Mouse (Mus musculus): ENCODE measurements around the gene Krit1. TPM values are rescaled to one million over a fixed set of nuclear protein-coding genes. Genes with fewer than 3 reads are reported as not detected.
A peak's percentile ranks its signal among the peaks of the same experiment; 100 is the strongest.

Gene Krit1
- total and polyA plus RNA-seq, 3 experiments = 9.0 to 30.9 (median 28.4) TPM

- no peak for DNase-seq
- Histone ChIP-seq H3K36me3 (ENCODE audit: control insufficient read depth, insufficient read depth, low read length) (peaks cover 4% of the 10 kb centered on the region), H3K27ac (no peak overlapping the region), H3K4me3 (no peak overlapping the region), H3K4me1 (ENCODE audit: control insufficient read depth, insufficient read depth, low read length) (peaks cover 2% of the 10 kb centered on the region; the same call in 1 of the 2 replicates), H3K9ac (ENCODE audit: low read depth, low read length) (no peak overlapping the region), H3K79me2 (replicated peaks; ENCODE audit: control insufficient read depth, insufficient read depth, low read length) (no peaks in the 10 kb centered on the region), H3K27me3 (ENCODE audit: control insufficient read depth, insufficient read depth, low read length) (no peaks in the 10 kb centered on the region)
- WGBS = 67% methylated on average over 4 of the region's 4 CpGs
- TF ChIP-seq CTCF (IDR thresholded peaks at IDR 0.05) = no peak
- intact Hi-C loops (cut with DNase I) = no loop called here
Measured at GRCm38 (mm10) chr5:3800881-3801280, 2.1 kb upstream of the Krit1 start.

- WGBS = 6% methylated on average over 18 of the region's 18 CpGs
- peaks cover 2% of the 10 kb centered on the region; the same call in 1 of the 2 replicates for H3K4me1 ChIP-seq (ENCODE audit: control insufficient read depth, insufficient read depth, low read length)
- H3K79me2 ChIP-seq (replicated peaks; ENCODE audit: control insufficient read depth, insufficient read depth, low read length) = no peaks in the 10 kb centered on the region
- H3K27me3 ChIP-seq (ENCODE audit: control insufficient read depth, insufficient read depth, low read length) = no peaks in the 10 kb centered on the region
- intact Hi-C loops (cut with DNase I) = loop anchor here (2.0 kb wide), 2 partner anchors 69 to 155 kb away; no protein-coding TSS in a partner anchor
- peak overlapping the region; percentile 66 for H3K4me3 ChIP-seq
- no peak for DNase-seq
- TF ChIP-seq EP300 (IDR thresholded peaks at IDR 0.05; ENCODE audit: insufficient read depth, low read depth, low read length) (no peak), CTCF (IDR thresholded peaks at IDR 0.05) (no peak), POLR2A (IDR thresholded peaks at IDR 0.05; ENCODE audit: insufficient read depth, low read depth, low read length) (no peak)
- peak overlapping the region; percentile 74 for H3K27ac ChIP-seq
- peak overlapping the region; percentile 95 for H3K9ac ChIP-seq (ENCODE audit: low read depth, low read length)
- H3K36me3 ChIP-seq (ENCODE audit: control insufficient read depth, insufficient read depth, low read length) = peaks cover 4% of the 10 kb centered on the region
Measured at GRCm38 (mm10) chr5:3801672-3802432, 1.1 kb upstream of the Krit1 start.

GRCm38 (mm10) chr5:3803292-3804165, 545 bp downstream of the Krit1 start:
- peak overlapping the region; percentile 95 for H3K9ac ChIP-seq (ENCODE audit: low read depth, low read length)
- DNase-seq = no peak
- peak overlapping the region; percentile 74 for H3K27ac ChIP-seq
- TF ChIP-seq POLR2A (IDR thresholded peaks at IDR 0.05; ENCODE audit: insufficient read depth, low read depth, low read length) = no peak
- no peak for TF ChIP-seq EP300 (IDR thresholded peaks at IDR 0.05; ENCODE audit: insufficient read depth, low read depth, low read length)
- TF ChIP-seq CTCF (IDR thresholded peaks at IDR 0.05) = peak; percentile 39
- peaks cover 2% of the 10 kb centered on the region; the same call in 1 of the 2 replicates for H3K4me1 ChIP-seq (ENCODE audit: control insufficient read depth, insufficient read depth, low read length)
- H3K36me3 ChIP-seq (ENCODE audit: control insufficient read depth, insufficient read depth, low read length) = peaks cover 4% of the 10 kb centered on the region
- H3K27me3 ChIP-seq (ENCODE audit: control insufficient read depth, insufficient read depth, low read length) = no peaks in the 10 kb centered on the region
- under 1% methylated on average over 36 of the region's 36 CpGs for WGBS
- intact Hi-C loops (cut with DNase I) = loop anchor here (2.0 kb wide), 2 partner anchors 71 to 157 kb away; no protein-coding TSS in a partner anchor
- peak overlapping the region; percentile 66 for H3K4me3 ChIP-seq
- H3K79me2 ChIP-seq (replicated peaks; ENCODE audit: control insufficient read depth, insufficient read depth, low read length) = no peaks in the 10 kb centered on the region

- 96% methylated on average over 1 of the region's 1 CpGs for WGBS
- DNase-seq = no peak
- H3K4me3 ChIP-seq = no peak overlapping the region
- no peaks in the 10 kb centered on the region for H3K27me3 ChIP-seq (ENCODE audit: control insufficient read depth, insufficient read depth, low read length)
- peaks cover 4% of the 10 kb centered on the region for H3K36me3 ChIP-seq (ENCODE audit: control insufficient read depth, insufficient read depth, low read length)
- peaks cover 1% of the 10 kb centered on the region; the same call in 1 of the 2 replicates for H3K79me2 ChIP-seq (replicated peaks; ENCODE audit: control insufficient read depth, insufficient read depth, low read length)
- no peaks in the 10 kb centered on the region; the same call in 1 of the 2 replicates for H3K4me1 ChIP-seq (ENCODE audit: control insufficient read depth, insufficient read depth, low read length)
- H3K27ac ChIP-seq = no peak overlapping the region
- intact Hi-C loops (cut with DNase I) = no loop called here
- TF ChIP-seq EP300 (IDR thresholded peaks at IDR 0.05; ENCODE audit: insufficient read depth, low read depth, low read length) (no peak), POLR2A (IDR thresholded peaks at IDR 0.05; ENCODE audit: insufficient read depth, low read depth, low read length) (no peak), CTCF (IDR thresholded peaks at IDR 0.05) (peak; percentile 38; the same call in 1 of the 2 replicates)
- H3K9ac ChIP-seq (ENCODE audit: low read depth, low read length) = no peak overlapping the region
Measured at GRCm38 (mm10) chr5:3808472-3808871, 5.5 kb downstream of the Krit1 start.

GRCm38 (mm10) chr5:3834107-3834506, 31.1 kb downstream of the Krit1 start:
- no peak overlapping the region for H3K9ac ChIP-seq (ENCODE audit: low read depth, low read length)
- DNase-seq = no peak
- H3K27me3 ChIP-seq (ENCODE audit: control insufficient read depth, insufficient read depth, low read length) = no peaks in the 10 kb centered on the region
- no peaks in the 10 kb centered on the region; the same call in 1 of the 2 replicates for H3K36me3 ChIP-seq (ENCODE audit: control insufficient read depth, insufficient read depth, low read length)
- H3K4me1 ChIP-seq (ENCODE audit: control insufficient read depth, insufficient read depth, low read length) = no peaks in the 10 kb centered on the region
- no peak for TF ChIP-seq EP300 (IDR thresholded peaks at IDR 0.05; ENCODE audit: insufficient read depth, low read depth, low read length)
- no peak for TF ChIP-seq CTCF (IDR thresholded peaks at IDR 0.05)
- TF ChIP-seq POLR2A (IDR thresholded peaks at IDR 0.05; ENCODE audit: insufficient read depth, low read depth, low read length) = no peak
- no peaks in the 10 kb centered on the region for H3K79me2 ChIP-seq (replicated peaks; ENCODE audit: control insufficient read depth, insufficient read depth, low read length)
- H3K27ac ChIP-seq = no peak overlapping the region
- intact Hi-C loops (cut with DNase I) = no loop called here
- H3K4me3 ChIP-seq = no peak overlapping the region
- 56% methylated on average over 1 of the region's 1 CpGs for WGBS

All from heart, adult 2 months (tissue).